Mouse (Mus musculus) ES-E14 (cell line): ENCODE results near the gene Fads1.

Source experiments
- HCFC1 ChIP-seq: IDR thresholded peaks from 2 replicates; pipeline ENCODE4 v1.6.1; 2012; ENCODE audit warnings: low read length, inconsistent platforms, borderline replicate concordance; ENCODE audit not compliant: insufficient read depth
- MAFK ChIP-seq: IDR thresholded peaks from 2 replicates; pipeline ENCODE4 v1.6.1; 2014; ENCODE audit warnings: mild to moderate bottlenecking, low read depth, low read length, inconsistent platforms; ENCODE audit not compliant: insufficient read depth
- ZC3H11A ChIP-seq: IDR thresholded peaks from 2 replicates; pipeline ENCODE4 v1.6.1; 2012; ENCODE audit warnings: low read depth, mild to moderate bottlenecking, inconsistent platforms, low read length, borderline replicate concordance
- ZNF384 ChIP-seq: IDR thresholded peaks from 2 replicates; pipeline ENCODE4 v1.6.1; 2012; ENCODE audit warnings: low read depth, low read length, inconsistent platforms

- TF ChIP-seq MAFK (no peak), ZNF384 (no peak), HCFC1 (no peak), ZC3H11A (no peak)
These were observed 53.3 kb downstream of the Fads1 start for GRCm38 (mm10) chr19:10235784-10236565.
